Mouse (Mus musculus) fat pad, adult 2 months (tissue): ENCODE data around the gene Prpf3.
"Not testable (repeated sequence)": the region's sequence is repeated elsewhere in the genome, so short reads cannot be mapped to it uniquely, and the experiment has no call there.

ENCODE experiments used
- DNase-seq: peaks from one replicate; pipeline ENCODE4 v3.0.0-alpha.2; 2011; ENCODE audit warnings: low read depth, low spot score; ENCODE audit errors: extremely low read depth

Gene Prpf3

DNA sequence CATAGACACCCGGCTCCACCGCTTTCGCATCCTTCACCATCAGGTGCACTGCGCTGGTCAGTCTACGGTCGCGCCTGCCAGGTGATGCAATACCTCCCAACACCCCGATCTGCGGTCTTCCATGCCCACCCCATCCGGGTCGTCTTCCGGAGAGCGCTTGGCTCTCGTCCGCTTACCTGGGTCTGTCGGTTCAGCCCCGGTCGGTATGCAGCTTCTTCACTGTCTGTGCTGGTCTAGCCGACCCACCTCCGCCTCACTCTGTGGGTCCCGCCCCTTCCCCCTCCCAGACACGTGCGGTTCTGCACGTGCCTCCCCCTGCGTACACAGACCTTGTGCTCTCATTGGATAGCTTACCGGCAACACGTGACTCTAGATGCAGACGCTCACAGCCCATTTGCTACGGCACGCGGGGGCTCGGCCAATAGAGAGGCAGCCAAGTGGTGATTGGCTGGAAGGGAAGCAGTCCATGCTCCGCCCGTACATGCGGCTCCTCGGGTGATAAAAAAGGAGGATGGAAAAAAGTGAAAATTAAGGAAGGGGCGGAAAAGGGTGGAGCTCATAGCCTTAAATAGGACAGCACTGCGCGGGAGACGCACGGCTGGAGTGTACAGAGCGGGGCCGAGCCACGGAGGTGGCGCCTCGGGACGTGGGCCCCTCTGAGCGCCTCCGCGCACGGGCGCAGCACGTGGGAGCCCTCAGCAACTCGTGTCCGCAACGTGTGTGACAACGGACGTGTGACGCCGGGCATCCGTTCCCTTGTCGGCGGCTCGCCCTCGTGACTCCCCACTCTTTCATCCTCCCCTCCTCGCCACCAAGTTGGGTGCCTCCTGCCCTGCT lies 26.5 kb upstream of the Prpf3 start, which contains the start of gene Ciart:
Ciart (minus strand) TSS at position 273 of the 837 bp plus-strand sequence.
- no peak for DNase-seq

DNA sequence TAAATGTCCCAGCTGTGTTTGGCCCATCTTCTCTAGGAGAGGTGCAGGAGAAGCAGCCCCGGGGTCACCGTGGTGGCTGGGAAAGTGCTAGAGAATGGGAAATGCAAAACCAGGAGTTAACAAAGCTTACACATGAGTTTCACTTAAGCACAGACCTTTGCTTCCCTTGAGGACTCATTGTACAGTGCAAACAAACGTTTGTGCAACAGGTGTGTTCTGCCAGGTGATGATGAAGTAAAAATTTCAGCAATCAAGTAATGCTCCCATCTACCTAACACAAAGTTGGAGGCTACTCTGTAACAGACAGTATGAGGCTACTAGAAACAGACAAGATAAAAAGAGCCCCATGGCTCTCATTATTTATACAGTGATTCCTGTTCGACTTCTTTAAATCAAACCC lies 23.4 kb upstream of the Prpf3 start:
- no peak for DNase-seq

DNA sequence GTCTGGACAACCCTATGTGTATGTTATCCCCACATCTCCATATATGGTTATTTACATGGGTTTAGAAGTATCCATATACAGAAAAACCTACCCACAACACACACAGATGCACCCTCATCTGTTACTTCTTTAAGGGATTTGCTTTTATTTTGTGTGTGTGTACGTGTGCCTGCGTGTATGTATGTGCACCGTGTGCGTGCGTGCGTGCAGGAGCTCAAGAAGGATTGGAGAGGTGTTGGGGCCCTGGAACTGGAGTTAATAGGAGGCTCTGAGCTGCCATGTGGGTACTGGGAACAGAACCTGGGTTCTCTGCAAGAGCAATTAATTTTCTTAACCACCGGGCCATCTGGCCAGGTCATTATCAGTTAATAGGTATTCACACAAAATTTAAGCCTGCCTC lies 16.4 kb upstream of the Prpf3 start:
- DNase-seq: no peak

- DNase-seq: no peak
These were observed 15.7 kb upstream of the Prpf3 start, which contains the start of gene Mrps21 for GRCm38 (mm10) chr3:95871392-95871867. Gene Mrps21, minus strand, starts transcription at chr3:95871519.

GRCm38 (mm10) chr3:95870976-95871375 lies 15.3 kb upstream of the Prpf3 start:
- DNase-seq: no peak

- DNase-seq: no peak
These were observed 11.7 kb upstream of the Prpf3 start for GRCm38 (mm10) chr3:95867408-95867807.

- no peak for DNase-seq
These were observed 10.4 kb upstream of the Prpf3 start for GRCm38 (mm10) chr3:95866071-95866470.

GRCm38 (mm10) chr3:95865571-95865970 lies 9.9 kb upstream of the Prpf3 start:
- no peak for DNase-seq

DNA sequence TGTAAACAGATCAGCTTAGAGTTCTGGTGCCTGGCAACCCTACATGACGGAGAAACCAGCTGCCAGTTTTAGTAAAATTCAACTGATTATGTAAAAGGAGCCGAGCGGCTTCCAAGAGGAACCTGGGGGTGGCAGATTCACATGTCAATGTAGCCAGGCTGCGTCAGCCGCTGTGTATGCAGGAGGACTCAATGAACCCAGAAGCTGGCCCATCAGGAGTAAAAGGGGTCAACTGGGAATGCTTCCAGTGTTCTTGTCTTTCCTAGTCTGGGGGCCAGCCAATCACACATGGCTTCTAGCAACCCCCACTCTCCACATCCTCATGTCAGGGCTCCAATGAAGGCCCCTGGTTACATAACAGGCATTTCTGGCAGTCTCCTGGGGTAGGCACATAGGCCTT lies 9.4 kb upstream of the Prpf3 start:
- DNase-seq: no peak

DNA sequence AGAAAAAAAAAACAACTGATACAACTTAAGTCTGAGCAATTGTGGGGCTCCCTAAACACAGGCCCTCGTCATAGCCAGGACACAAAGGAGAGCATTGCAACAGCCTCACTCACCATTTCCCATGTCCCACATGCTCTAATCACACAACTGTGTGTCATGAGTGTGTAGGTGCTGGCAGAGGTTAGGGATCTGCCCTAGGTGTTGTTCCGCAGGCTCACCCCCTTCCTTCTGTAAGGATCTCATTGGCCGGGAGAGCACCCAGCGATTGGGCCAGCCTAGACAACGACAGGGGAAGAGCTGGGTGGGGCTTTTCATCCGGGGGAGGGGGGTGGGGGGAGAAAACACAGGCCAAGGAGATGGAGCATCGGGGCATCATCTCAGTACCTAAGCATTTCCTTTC lies 7.9 kb upstream of the Prpf3 start:
- no peak for DNase-seq

- no peak for DNase-seq
These were observed 6.1 kb upstream of the Prpf3 start for GRCm38 (mm10) chr3:95861796-95862195.

DNA sequence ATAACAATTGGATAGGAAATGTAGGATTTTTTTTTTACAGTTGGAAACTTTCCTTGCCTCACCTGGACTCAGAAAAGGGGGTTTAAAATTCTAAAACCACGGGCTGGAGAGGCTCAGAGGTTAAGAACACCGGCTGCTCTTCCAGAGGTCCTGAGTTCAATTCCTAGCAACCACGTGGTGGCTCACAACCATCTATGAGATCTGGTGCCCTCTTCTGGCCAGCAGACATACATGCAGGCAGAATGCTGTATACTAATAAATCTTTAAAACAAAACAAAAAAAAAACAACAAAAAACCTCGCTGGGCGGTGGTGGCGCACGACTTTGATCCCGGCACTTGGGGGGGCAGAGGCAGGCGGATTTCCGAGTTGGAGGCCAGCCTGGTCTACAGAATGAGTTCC lies 5.5 kb upstream of the Prpf3 start:
- no peak for DNase-seq

GRCm38 (mm10) chr3:95860323-95860722 lies 4.6 kb upstream of the Prpf3 start:
- no peak for DNase-seq

GRCm38 (mm10) chr3:95858278-95858677 lies 2.6 kb upstream of the Prpf3 start:
- not testable (repeated sequence) for DNase-seq

GRCm38 (mm10) chr3:95857050-95857449 lies 1.4 kb upstream of the Prpf3 start:
- DNase-seq: not testable (repeated sequence)

DNA sequence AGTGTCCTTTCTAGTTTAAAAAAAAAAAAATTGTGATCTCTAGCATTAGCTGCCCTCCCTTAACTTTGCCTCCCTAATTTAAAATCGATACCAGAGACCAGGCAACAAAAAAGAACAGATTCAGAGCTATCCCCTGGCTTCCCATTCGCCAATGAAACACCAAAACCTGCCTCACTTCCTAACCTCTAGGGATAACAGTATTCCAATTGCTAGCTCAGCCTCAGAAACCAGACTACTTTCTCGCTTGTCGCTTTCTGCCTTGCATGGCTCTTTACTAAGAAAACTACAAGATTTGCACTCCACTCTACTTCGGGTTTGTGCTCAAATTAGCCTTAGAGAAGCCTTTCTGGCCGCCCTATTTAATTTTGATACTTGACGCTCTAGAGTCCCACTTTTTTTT lies 430 bp upstream of the Prpf3 start:
- no peak for DNase-seq

DNA sequence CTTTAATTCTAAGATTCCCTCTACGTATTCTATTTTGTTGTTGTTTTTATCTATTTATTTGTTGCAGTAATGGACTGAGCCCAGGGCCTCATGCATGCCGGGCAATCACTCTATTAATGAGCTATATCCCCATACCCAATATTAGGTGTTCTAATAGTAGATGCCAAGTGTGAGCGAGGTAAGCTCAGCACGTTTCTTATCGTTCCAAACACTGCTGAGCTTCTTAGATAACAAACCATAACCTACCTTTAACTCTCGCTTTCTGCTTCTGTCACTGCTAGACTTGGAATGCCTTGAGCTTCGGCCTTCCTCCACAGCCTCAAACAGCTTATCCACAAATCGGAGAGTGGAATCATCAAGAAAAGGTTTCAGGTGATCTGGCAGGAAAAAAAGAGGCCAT lies 4.4 kb downstream of the Prpf3 start:
- no peak for DNase-seq

- DNase-seq: no peak
These were observed 5.1 kb downstream of the Prpf3 start for GRCm38 (mm10) chr3:95850611-95851010.

DNA sequence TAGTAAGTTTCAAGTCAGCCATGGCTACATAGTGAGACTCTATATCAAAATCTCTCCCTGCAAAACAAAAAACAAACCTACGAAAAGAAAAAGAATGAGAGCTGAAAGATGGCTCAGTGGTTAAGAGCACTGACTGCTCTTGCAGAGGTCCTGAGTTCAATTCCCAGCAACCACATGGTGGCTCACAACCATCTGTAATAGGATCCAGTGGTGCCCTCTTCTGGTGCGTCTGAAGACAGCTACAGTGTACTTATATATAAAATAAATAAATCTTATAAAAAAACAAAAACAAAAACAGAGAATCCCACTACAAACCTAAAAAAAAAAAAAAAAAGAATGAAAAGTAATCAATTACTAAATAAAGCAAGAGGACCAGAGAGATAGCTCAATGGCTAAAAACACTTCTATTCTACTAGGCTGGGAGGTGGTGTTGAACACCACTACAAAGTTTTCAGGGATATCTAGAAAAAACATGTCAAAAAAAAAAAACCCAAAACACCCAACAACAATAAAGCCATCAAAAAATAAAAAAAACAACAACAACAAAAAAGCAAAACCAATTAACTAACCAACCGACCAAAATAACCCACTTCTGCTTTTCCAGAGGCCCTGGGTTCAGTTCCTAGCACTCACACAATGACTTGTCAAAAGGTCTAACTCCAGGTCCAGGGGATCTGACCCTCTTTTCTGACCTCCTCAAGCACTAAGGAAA lies 13.0 kb downstream of the Prpf3 start:
- DNase-seq: no peak

GRCm38 (mm10) chr3:95839250-95839649 lies 16.4 kb downstream of the Prpf3 start:
- no peak for DNase-seq

GRCm38 (mm10) chr3:95829053-95829452 lies 26.6 kb downstream of the Prpf3 start:
- no peak for DNase-seq

- DNase-seq: no peak
These were observed 29.4 kb downstream of the Prpf3 start for GRCm38 (mm10) chr3:95826275-95826674.
